13 mouse cellular contexts compared by ENCODE assay signal in genomic region chr10:39631627-39632026, GRCm38 (mm10). TPM values are rescaled to one million over a fixed set of nuclear protein-coding genes. Genes with fewer than 3 reads are reported as not detected.
DNase-seq lines count a peak whose midpoint lies in the region; ATAC-seq and TF ChIP-seq lines count a peak whose summit lies in the region.
"Had no signal": no experiment of that assay in that cellular context is flagged by ENCODE, and none has a peak within 500 bp of the region (broad histone marks: within the 10 kb centered on the region; RNA-seq: fewer than 3 reads in every experiment).

No protein-coding gene starts in this region.

- H3K36me3 ChIP-seq in kidney, embryonic 16.5 days (ENCODE audit: insufficient read depth, low read length): peaks cover 14% of the 10 kb centered on the region; the same call in 1 of the 2 replicates

- H3K4me2 ChIP-seq in kidney, embryonic 16.5 days (replicated peaks; ENCODE audit: low read depth, low read length): no peak overlapping the region
- H3K4me2 ChIP-seq: liver, embryonic 11.5 days had no signal

- H3K9me3 ChIP-seq in kidney, embryonic 16.5 days (ENCODE audit: low read length): no peaks in the 10 kb centered on the region

- peak overlapping the region; percentile 84 for H3K27ac ChIP-seq in gastrocnemius, adult 2 months
- H3K27ac ChIP-seq in kidney, embryonic 16.5 days (ENCODE audit: low read length): peak overlapping the region; percentile 22; the same call in 1 of the 2 replicates

- H3K4me1 ChIP-seq in kidney, embryonic 16.5 days (ENCODE audit: insufficient read depth, low read length): peaks cover 46% of the 10 kb centered on the region

- H3K9ac ChIP-seq in kidney, embryonic 16.5 days (replicated peaks; ENCODE audit: low read length): 0 out of 2 replicates have a peak overlapping the region, but pooled peaks have one; percentile 1

- no peaks in the 10 kb centered on the region for H3K27me3 ChIP-seq in kidney, embryonic 16.5 days (ENCODE audit: insufficient read depth, low read length)

- DNase-seq in gastrocnemius, adult 2 months: no peak
- DNase-seq in gastrocnemius, postnatal 4 days (ENCODE audit: low spot score in 2 of 2): no peak
- no peak for DNase-seq in kidney, postnatal 36 days
- no peak for DNase-seq in cerebellum, adult 11-12 months
- no peak for DNase-seq in cerebellum, postnatal 25 days
- DNase-seq: heart, postnatal 10 days; kidney, postnatal 10 days; lung, postnatal 4 days; thymus, postnatal 36 days had no signal

- ATAC-seq in kidney, embryonic 16.5 days (ENCODE audit: low FRiP score, low TSS enrichment): no peak
- peak; percentile 58 for ATAC-seq in CD4-positive, CD25-positive, alpha-beta regulatory T cell, adult 4 months
- ATAC-seq in inflammation-experienced regulatory T-cells, adult 6 months: peak; percentile 58

- no peak for TF ChIP-seq CTCF in gastrocnemius, adult 2 months (IDR thresholded peaks at IDR 0.05)

- intact Hi-C loops in gastrocnemius, adult 2 months (cut with DNase I): no loop called here

- 32% methylated on average over 14 of the region's 14 CpGs for WGBS in kidney, embryonic 16.5 days

- H3K4me3 ChIP-seq in gastrocnemius, adult 2 months: no peak overlapping the region
- no peak overlapping the region for H3K4me3 ChIP-seq in kidney, embryonic 16.5 days (ENCODE audit: low read length)

RNA-seq across cellular contexts. Expression of gene Traf3ip2, which starts 18.9 kb away (rescaled TPM):
- 1 to 10 TPM; 5.5 to 9.0 TPM for total RNA-seq in gastrocnemius, adult 2 months (2021)
- total RNA-seq in gastrocnemius, postnatal 4 days (2021): 1 to 10 TPM; 4.4 to 5.8 TPM
- 18.4 and 18.9 TPM in 2 replicates for polyA plus RNA-seq in kidney, embryonic 16.5 days (2015; fragmentation: Nextera tagmentation; extraction: Ambion mirVana)
- 10 to 100 TPM; 35.5 to 37.9 TPM for polyA plus RNA-seq in CD4-positive, CD25-positive, alpha-beta regulatory T cell, adult 4 months (2017; shearing (Covaris generic))
- 10 to 100 TPM; 29.5 to 48.1 (median 47.8) TPM for polyA plus RNA-seq in inflammation-experienced regulatory T-cells, adult 6 months (2017; shearing (Covaris generic))
